Mouse (Mus musculus): ENCODE results near the gene Dnajc22. TPM values are rescaled to one million over a fixed set of nuclear protein-coding genes. Genes with fewer than 3 reads are reported as not detected.
"Not testable (repeated sequence)": the region's sequence is repeated elsewhere in the genome, so short reads cannot be mapped to it uniquely, and the experiment has no call there.

Dnajc22 gene
- total RNA-seq (2021) = 1 to 10 TPM; 2.5 to 8.4 TPM
- long read RNA-seq, experiment 1, partial matches to known transcripts = 0 of 5 reads
- long read RNA-seq, experiment 1, other reads (novel, unspliced or antisense) = 3 of 5 reads
- long read RNA-seq, experiment 2, partial matches to known transcripts = 0 of 4 reads
- long read RNA-seq, experiment 2, other reads (novel, unspliced or antisense) = 0 of 4 reads

DNA sequence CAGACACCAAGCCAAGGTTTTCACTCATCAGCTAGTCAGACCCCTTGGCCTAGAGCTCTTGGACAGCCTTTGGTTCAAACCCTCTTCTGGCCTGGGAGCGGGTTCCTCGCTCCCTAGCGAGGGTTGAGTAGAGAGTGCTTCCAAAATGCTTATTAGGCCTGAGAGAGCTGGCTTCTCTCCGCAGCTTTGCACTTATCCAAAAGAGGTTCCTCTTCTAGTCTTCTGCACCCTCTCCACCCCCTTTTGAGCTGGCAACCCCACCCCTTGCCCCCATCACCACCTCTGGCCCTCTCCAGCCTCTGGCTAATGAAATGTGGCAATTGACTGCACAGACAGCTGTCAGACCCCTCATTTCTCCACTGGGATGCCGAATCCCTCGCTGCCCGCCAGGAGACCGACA is at the start of gene Dnajc22:
TSS of gene Dnajc22 (plus strand) at position 301 of the 400 bp plus-strand sequence.
- no peak for DNase-seq (ENCODE audit: low spot score in 2 of 2)

DNA sequence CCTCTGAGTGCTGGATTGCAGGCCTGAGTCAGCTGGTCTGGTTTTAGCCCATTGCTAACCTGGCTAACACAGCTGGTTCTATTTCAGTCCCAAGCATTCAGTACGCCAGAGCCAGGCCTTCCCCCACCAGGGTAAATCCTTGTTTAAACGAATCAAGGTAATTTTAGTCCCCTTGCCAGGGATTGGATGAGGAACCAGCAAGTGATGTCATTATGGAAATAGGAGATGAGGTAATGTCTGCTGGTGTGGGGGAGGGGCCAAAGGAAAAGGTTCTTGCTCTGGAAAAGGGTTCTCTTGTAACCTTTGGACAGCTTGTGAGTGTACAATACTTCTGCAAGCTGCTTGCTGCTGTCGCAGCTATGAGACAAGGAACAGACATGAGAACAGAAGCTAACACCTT is 48.1 kb upstream of the Dnajc22 start:
- DNase-seq (ENCODE audit: low spot score in 2 of 2) = no peak

GRCm38 (mm10) chr15:99045734-99046133 is 47.2 kb upstream of the Dnajc22 start:
- not testable (repeated sequence) for DNase-seq (ENCODE audit: low spot score in 2 of 2)

- peak in 1 of 2 experiments; percentile 38 for DNase-seq (ENCODE audit: low spot score in 2 of 2)
Observed at GRCm38 (mm10) chr15:99049473-99050253, 43.3 kb upstream of the Dnajc22 start.

DNA sequence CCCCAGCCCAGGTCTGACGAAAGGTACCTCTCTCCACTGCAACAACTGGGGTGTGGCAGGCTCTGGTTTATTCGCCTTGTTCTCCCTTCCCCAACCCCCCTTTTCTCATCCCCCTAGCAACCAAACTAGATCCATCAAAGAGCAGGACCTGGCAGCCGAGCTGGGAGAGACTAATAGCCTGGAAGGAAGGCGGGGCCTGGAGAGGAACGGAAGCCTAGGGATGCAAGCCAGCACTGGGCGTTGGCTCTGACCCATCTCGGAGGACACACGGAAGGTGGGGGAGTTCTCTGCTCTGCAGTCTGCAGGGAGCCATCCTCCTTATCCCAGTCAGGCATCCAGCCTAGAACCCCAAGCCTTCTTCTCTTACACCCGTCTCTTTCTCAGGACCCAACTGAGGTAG is 39.6 kb upstream of the Dnajc22 start:
- no peak for DNase-seq (ENCODE audit: low spot score in 2 of 2)

DNA sequence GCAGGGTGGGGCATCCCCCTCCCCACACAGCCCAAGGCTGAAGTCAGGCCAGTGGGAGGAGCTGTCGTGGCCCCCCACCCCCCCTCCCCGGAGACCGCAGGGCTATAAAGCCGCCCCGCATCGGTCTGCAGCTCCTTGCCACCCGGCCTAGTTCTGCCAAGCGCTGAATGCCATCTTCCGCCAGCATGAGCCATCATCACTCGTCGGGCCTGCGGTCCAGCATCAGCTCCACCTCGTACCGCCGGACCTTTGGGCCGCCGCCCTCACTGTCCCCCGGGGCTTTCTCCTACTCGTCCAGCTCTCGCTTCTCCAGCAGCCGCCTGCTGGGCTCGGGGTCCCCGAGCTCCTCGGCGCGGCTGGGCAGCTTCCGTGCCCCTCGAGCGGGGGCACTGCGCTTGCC is 37.9 kb upstream of the Dnajc22 start, which contains the start of gene Prph:
TSS of gene Prph (plus strand) at position 135 of the 400 bp plus-strand sequence.
- DNase-seq (ENCODE audit: low spot score in 2 of 2) = no peak

GRCm38 (mm10) chr15:99055511-99055961 is 37.4 kb upstream of the Dnajc22 start:
- no peak for DNase-seq (ENCODE audit: low spot score in 2 of 2)

DNA sequence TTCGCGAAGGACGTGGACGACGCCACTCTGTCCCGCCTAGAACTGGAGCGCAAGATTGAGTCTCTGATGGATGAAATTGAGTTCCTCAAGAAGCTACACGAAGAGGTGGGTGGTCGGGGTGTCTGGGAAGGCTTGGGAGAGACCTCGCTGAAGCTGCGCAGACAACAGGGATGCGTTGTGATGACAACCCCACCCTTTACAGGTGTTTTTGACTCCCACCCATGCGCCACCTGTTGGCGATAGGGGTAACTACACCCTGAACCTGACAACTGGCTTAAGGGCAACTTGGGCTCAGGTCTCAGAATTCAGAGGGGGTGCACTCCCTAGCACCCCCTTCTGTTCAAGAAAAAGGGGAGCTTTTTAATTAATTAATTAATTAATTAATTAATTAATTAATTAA is 36.6 kb upstream of the Dnajc22 start:
- no peak for DNase-seq (ENCODE audit: low spot score in 2 of 2)

DNA sequence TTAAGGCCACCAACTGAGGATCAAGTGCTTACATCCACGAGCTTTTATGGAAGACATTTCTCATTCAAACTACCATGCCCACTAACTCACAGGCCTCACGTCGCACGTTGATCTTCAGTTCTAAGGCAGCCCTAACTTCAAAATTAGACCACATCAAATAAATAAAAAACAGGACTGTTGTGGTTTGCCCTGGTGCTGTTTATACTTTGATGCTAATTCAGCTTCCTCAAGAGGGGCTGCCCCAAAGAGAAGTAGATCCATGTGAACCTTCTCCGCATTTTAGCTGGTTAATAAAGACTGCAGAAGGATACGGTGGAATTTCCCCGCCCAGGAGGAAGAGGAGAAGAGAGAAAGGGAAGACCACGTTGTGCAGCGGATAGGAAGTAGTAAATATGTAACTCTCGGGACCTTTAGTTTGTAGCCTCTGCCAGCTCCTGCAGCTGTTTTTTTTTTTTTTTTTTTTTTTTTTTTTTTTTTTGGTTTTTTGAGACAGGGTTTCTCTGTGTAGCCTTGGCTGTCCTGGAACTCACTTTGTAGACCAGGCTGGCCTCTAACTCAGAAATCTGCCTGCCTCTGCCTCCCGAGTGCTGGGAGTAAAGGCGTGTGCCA is 27.3 kb upstream of the Dnajc22 start:
- no peak for DNase-seq (ENCODE audit: low spot score in 2 of 2)

- DNase-seq (ENCODE audit: low spot score in 2 of 2) = no peak
Observed at GRCm38 (mm10) chr15:99071988-99072387, 21.0 kb upstream of the Dnajc22 start.

DNA sequence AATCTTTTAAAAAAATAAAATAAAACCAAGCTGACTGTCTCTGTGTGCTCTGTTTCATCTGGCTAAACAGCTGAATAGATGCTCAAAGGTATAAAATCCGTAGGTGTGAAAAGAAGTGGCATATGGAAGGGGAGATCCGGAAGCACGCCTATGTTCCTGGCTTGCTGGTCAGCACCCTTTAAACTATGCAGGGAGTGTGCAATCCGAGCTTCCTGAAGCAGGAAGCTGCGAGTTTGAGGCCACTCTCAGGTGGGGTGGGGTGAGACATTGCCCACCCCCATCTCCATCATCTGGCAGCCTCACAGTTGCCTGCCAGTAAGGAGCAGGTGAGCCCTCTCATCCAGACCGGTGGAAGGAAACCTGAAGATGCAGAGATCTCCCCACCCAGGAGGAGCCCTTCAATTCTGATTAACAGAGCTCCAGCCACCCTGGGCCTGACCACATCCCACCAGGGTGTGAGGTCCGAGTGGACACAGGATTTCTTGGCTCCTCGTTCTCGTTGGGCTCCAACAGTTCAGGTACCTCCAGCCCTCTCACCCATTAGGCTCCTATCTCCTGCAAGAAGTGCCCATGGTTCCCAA is 18.9 kb upstream of the Dnajc22 start, which contains the start of gene Troap:
TSS of gene Troap (plus strand) at position 557 of the 581 bp plus-strand sequence.
- DNase-seq (ENCODE audit: low spot score in 2 of 2) = no peak

DNA sequence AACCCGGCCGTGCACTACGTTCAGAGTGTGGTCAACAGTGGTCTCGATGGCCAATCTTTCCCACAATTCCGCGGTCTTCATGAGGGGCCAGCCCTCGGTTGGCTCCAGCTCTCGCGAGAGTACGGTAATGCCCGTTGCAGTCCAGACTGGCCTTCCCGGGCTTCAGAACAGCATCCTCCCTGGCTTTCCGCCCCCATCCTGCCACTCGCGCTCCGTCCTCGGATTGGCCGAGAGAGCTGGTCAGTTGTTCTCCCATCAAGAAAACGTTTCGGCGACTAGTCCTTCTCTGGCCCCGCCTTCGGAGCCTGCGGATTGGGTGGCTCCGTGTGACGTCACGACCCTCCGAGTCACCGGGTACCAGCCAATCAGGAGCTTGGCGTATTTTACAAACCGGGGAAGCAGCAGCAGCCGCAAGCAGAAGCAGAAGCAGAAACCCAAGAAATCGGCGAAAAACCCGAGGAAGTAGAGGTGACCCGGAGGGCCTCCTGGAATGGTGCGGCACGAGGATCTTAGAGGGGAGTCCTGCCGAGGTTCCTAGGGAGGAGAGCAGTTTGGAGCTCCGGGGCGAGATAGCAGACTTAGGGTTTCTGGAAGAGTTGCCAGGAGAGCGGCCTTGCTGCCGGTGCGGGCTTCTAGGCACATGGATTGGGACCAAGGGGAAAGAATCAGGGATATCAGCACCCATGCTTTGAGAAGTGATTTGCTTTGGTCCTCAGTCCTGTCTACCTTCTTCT is 18.2 kb upstream of the Dnajc22 start:
- DNase-seq (ENCODE audit: low spot score in 2 of 2) = peak; percentile 94 to 97

DNA sequence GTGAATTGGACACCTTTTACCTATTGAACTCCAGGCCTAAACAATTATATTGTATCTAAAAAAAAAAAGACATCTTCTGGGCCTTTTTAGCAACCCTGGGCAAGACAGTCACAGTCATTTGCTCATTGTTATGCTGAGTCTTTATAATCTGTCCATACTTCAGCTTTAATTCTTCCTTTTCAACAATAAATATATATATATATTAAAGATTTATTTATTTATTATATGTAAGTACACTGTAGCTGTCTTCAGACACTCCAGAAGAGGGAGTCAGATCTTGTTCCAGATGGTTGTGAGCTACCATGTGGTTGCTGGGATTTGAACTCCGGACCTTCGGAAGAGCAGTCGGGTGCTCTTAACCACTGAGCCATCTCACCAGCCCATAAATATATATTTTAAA is 17.0 kb upstream of the Dnajc22 start:
- not testable (repeated sequence) for DNase-seq (ENCODE audit: low spot score in 2 of 2)

DNA sequence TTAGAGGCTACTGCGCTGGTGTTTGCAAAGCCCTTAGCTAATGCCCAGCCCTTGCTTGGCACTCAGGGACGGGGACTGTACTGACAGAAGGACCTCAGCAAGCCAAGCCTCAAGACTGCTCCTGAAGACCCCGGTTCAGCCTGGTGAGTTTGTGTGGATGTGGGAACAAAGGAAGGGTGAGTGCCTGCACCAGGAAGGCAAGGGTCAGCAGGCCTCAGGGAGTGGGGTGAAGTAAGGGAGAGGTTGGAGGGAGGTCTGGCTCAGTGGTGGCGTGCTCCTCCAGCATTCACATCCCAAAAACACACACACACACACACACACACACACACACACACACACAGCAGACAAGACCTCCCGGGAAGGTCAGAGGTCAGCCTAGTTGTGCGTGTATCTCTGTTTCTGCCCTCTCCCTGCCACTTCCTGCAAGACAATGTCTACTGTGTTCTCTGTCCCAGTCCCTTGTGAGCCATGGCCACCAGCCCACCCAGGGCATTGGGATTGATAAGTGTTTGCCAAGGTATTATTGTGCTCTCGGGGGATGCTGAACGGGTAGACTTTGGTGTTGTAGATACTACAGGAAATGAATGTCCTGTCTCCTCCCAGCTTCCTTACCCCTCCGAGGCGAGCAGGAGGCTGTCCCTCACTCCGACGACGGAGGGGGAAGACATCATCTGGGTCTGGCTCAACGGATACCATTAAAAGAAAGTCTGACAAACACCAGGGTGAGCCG is 14.6 kb upstream of the Dnajc22 start:
- DNase-seq (ENCODE audit: low spot score in 2 of 2) = no peak

DNA sequence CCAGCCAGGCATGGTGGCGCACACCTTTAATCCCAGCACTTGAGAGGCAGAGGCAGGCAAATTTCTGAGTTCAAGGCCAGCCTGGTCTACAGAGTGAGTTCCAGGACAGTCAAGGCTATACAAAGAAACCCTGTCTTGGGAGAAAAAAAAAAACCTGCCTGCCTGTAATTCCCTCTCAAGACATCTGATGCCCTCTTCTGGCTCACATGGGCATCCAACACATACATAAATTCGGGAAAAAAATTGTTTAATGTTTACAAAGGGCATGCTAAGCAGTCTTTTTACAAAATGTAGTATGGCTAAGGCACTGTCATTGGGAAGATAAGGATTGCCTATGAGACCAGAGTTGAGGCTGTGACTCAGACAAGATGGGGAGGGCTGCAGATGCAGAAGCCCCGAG is 13.2 kb upstream of the Dnajc22 start:
- DNase-seq (ENCODE audit: low spot score in 2 of 2) = no peak

DNA sequence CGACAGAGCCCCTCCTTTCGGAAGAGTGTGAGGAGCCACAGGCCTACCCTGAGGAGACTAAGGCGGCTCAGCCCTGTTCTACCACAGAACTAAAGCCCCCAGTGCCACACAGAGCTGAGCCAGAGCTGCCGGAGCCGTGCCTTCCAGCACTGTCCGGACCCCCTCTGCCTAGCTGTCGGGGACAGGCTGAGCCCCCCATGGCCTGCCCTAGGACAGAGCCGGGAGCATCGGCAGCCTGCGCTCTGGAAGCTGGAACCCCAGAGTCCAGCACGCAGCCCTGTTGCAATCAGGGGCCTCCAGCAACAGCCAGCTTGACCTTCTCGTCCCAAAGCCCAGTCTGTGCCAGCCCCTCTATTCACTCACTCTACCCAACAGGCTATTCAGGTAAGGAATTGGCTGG is 10.6 kb upstream of the Dnajc22 start:
- no peak for DNase-seq (ENCODE audit: low spot score in 2 of 2)

DNA sequence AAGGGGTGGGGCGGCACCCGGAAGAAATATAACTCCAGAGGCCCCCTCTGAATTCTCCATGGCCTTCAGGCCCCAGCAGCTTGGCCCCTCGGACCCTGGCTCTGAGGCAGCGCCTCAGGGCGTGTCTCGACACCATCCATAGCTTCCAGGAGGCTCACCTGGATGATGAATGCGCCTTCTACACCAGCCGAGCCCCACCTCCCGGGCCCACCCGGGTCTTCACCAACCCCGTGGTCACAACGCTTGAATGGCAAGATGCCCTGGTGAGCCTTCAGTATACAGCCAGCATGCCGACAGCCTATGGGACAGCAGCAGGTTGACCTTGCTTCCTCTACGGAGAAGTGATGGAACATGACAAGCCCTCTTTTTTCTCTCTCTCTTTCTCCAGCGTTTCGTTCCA is 10.1 kb upstream of the Dnajc22 start:
- no peak for DNase-seq (ENCODE audit: low spot score in 2 of 2)

DNA sequence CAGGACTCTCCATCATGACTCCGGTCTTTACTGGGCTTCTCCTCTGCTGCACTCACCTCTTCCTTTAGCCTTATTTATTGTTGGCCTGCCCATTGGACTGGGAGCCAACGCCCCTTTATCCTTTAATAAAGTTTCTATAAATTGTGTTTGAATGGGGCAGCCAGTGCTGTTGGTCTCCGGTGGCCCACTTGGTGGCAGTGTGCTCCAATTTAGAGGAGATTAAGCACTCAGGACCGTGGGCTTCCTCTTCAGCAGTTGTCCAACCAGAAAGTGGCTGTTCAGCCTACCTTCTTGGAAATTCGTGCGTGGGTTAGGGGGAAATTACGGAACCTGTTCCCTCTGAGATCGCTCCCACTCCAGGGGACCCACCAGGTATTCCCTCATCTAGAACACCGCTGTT is 9.7 kb upstream of the Dnajc22 start:
- peak in 1 of 2 experiments; percentile 52 for DNase-seq (ENCODE audit: low spot score in 2 of 2)

GRCm38 (mm10) chr15:99083867-99084557 is 9.0 kb upstream of the Dnajc22 start:
- no peak for DNase-seq (ENCODE audit: low spot score in 2 of 2)

GRCm38 (mm10) chr15:99084618-99085017 is 8.4 kb upstream of the Dnajc22 start:
- no peak for DNase-seq (ENCODE audit: low spot score in 2 of 2)

All from adrenal gland, adult 18-20 months (tissue).